Mouse (Mus musculus): ENCODE results near the gene Gfod2.

The Gfod2 gene

DNA sequence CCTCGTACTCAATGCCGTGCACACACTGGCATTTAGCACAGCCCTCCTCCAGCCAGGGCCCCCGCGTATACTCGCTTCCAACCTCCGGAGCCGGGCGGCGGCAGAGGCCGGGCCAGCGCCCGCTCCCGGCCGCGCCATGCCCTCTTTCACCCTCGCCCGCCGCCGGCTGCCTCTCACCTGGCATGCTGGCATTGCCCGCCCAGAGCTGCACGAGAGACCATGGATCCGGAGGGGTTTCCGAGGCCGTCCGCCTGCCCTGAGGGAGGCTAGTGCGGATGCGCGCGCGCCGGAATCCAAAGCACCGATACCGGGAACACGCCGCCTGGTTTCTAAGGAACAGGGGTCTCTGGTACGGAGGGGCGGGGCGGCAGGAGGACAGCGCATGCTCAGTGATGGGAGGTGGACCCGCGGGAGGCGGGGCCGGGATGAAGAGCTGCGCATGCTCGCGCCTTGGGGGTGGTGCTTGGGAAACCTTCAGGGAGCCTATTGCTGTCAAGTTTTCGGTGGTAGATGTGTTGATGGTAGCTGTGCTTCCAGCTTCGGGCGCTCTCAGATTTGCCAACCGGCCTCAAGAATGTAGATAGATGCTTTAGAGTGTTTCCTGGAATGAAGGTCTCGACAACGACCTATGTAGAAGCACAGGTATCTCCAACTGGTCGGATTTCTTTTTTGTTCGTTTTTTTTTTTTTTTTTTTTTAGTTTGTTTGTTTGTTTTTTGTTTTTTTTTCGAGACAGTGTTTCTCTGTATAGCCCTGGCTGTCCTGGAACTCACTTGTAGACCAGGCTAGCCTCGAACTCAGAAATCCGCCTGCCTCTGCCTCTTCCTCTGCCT lies at the start of gene Gfod2:
Gene Gfod2 (minus strand): TSS at position 388 of the 832 bp plus-strand sequence.
- DNase-seq, result peak; percentile 97 to 98

DNA sequence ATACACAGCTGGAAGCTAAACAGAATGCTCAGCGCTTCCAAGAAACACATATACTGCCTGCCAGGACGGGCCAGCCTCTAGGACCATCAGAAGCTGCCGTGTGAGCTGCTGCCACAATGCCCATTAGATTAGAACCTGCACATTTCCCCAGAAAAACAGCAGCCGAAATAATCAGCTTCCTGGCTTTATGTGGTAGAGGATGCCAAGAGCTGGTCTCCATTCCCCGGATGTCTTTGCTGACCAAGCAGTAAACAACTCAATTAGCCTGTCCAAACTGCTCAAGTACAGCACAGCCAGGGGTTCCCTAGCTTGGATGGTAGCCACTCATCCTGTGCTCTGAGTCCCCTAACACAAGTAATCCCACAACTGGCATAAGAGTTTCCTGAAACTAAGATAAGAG lies 49.3 kb upstream of the Gfod2 start:
- no peak for DNase-seq

DNA sequence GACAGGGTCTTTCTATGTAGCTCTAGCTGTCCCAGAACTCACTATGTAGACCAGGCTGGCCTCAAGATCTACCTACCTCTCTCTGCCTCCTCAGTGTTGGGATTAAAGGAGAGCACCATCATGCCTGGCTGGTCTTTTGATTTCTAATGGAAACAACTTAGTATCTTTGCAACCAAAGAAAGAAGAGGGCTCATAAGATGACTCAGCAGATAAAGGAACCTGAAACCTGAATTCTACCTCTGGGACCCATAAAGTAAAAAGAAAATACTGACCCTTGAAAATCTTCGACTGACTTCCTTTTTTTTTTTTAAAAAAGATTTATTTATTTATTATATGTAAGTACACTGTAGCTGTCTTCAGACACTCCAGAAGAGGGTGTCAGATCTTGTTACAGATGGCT lies 47.5 kb upstream of the Gfod2 start:
- DNase-seq, result no peak

DNA sequence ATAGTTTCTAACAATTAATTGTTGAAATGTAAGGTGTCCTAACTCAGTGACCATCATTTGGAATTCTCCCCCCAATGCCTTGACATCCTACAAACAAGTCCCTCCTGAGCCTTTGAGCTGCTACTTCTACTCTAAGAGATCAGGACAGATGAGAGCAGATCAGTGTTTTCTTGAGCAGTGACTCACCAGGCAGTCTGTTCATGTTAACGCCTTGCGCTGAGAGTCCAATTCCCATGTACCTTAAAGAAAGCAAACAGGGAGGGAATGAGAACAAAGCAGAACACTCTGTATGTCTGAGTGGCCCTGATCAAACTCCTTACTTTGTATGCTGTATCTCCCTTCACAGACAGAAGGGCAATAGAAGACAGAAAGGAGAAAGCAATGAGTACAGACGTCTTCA lies 46.9 kb upstream of the Gfod2 start:
- no peak for DNase-seq

DNA sequence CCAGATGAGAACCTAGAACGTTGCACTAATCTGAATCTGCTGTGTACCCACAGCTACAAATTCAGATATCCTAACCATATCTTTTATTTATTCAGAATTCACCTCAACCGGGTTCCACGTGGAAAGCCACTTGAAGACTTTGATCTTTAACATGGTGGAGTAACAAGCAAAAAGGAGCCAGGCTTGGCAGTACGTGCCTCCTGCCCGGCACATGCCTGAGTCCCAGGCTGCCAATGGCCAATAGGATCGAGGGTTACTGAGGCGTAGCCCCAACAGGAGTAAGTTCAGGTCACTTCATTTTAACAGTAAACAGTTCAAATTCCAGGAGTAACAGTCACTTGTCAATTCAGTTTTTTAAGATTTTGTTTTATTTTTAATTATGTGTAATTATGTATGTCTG lies 46.3 kb upstream of the Gfod2 start:
- no peak for DNase-seq

DNA sequence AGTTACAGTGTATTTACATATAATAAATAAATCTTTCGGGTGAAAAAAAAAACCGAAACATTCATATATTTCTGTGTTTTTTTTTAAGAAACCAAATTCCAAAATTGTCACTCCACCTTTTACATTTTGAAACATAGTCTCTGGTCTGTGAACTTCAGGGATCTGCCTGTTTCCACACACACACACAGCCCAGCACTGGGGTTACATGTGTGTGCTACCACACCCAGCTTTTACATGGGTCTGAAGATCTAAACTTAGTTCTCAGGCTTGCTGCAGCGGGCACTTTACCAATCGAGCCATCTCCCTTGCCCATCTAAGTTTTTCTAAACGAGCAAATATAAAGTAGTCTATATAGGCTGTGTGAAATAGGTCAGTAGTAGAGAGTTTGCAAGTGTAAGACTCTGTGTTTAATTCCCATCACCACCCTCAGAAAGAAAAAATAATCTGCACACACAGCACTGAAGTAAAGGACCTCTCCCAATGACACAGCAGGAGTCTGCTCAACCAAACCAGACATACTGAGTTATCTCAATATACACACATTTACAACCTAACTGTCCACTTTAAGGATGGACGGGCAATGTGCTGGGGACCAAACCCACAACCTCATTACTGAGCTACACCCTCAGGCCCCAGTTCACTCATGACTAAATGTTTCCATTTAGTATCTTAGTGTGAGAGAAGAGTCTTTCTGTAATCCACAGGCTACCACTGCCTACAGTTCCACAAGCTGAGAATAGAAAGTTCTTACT lies 42.9 kb upstream of the Gfod2 start:
- DNase-seq, result no peak

DNA sequence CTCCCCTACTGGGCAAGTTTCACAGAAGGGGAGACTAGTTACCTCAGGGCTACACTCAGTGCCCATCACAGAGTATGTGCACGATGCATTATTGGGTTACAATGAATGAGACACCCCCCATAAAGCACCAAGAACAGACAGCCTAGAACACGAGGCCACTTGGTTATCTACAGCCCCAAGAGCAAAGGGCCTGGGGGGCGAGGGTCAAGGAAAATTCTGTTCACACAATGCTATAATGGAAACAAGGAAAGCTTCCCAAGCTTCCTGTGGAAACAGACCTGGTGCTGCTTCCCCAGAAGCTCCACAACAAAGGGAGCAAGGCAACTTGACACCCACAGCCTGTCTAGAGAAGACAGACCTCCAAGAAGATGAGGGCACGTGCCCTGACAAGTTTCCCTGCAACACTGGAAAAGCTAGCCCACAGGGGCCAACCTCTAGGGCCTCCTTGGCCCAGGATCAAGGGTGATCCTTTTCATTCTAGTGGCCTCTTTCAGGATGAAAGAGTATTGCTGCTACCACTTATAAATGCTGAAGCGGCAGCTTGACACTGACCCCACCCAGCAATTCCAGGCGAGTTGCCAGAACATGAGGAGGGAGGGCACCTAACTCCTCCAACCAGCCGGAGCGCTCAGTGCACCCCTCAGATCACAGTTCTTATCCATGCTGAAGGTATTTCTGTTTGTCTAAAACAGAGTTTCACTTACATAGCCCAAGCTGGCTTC lies 40.8 kb upstream of the Gfod2 start:
- DNase-seq, result no peak

DNA sequence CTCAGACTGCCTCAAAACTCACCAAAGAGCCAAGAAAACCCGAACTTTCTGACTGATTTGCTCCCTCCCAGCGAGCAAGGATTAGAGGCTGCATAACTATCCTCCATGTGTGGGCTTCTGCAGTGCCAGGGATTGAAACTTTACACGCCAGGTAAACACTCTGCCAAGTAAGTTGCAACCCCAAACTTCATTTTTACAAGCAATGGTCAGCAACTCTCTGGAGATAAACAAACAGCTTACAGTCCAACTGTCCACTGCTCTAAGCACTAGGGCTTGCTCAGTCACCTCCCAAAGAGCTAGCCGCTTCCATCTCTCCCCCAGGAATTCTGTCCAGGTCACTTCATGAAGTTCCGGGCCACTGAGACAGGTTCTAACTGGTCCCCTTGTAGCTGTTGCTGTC lies 39.9 kb upstream of the Gfod2 start:
- no peak for DNase-seq

DNA sequence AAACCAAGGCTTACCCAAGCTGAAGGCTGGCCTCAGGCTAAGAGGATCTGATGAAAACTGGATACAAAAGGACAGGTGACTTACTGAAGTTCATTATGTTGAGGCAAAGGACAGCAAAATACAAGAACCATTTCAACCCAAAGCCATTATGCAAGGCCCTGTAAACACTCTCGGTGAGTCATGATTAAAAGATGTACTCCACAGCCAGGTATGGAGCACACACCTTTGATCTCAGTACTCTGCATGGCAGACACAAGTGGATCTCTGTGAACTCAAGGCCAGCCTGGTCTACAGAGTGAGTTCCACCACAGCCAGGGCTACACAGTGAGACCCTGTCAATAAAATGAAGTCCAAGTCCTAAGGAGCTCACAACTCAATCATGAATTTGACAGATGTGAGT lies 37.3 kb upstream of the Gfod2 start:
- no peak for DNase-seq

DNA sequence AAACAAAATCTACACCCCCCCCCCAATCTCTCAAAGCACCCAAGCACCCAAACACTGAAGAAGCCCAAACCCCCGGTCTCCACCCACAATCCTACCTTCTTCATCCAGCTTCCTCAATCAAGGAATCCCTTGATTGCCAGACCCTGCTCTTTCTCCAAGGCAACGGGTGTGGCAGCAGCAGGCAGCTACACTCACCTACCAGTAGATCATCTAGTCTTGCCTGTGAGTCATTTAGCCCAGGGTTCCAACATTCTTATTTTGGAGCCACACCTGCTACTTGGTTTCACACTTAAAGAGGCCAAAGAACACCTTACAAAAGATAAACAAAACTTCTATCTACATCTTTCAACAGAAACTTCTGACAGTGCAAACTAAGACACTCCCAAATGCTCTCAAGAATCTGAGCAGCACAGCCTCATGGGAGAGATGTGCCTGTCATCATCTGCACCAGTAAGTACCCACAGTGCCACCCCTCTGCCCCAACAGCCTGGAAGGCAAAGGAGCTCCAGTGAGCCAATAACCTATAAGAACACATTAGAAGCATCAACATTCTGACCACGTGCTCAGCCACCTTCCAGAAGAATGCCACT lies 35.6 kb upstream of the Gfod2 start:
- no peak for DNase-seq

DNA sequence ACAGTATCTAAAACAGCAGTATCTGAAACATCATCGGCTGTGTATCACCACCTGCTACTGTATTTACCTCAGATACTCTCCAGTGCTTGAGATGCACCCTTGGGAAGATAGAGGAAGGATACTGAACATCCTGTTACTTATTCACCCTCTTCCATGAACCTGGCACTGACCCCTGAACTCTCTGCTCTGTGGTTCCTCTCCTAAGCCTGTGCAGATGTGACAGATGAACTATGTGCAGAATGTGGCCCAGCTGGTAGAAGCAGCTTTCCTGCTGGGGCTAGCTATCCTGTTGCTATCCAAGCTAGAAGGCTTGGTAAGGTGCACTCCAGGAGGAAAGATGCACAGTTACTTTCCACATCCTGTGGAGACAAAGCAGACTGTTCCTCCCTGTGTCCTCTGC lies 34.9 kb upstream of the Gfod2 start:
- DNase-seq, result no peak

DNA sequence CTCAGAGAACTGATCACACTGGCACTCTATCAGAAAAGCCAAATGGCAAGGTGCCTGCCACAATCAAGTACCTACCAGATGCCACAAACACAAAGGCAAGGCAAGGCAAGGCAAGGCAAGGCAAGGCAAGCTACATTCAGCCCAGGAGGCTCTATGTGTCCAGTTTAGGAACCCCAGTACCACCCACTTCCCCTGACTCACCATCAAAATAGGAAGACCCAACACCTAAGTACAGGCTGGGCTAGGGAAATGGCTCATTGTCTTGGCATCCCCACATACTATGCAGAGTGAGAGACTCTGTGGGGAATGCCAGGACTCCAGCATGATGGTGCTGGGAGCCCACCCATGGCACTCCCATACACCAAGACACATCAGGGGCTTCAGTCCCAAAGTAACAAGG lies 31.2 kb upstream of the Gfod2 start:
- no peak for DNase-seq

DNA sequence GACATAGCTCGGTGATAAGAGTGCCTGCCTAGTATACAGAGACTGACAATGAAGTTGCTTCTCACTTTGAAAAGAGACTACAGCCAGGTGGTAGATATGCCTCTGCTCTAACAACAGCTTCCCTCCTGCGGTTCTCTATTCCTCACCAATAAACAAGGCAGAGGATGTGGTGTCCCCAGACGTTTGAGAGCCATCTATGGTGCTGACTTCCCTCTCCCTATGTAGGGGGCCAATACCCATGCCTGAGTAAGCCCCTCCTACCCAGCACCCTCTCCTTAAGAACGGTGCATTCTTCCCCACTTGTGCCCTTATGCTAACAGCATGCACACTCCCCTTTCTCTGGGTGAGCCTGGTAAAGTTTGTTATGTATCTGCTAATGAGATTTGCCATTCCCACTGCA lies 30.5 kb upstream of the Gfod2 start:
- DNase-seq, result peak in 1 of 2 experiments; percentile 36

DNA sequence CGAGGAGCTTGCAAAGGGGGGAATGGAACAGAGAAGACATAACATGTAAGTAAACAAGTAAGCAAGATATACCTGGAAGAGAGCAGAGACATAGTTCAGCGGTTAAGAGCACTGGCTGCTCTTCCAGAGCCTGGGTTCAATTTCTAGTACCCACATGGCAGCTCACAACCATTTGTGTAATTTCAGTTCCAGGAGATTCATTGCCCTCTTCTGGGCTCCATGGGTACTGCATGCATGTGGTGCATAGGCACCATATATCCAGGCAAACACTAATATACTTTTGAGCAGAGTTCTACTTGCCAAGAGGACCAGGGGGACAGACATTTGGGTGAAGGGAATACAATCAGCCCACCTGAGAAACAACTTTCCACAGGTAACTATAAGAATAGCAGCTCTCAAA lies 29.8 kb upstream of the Gfod2 start:
- peak in 1 of 2 experiments; percentile 41 for DNase-seq

DNA sequence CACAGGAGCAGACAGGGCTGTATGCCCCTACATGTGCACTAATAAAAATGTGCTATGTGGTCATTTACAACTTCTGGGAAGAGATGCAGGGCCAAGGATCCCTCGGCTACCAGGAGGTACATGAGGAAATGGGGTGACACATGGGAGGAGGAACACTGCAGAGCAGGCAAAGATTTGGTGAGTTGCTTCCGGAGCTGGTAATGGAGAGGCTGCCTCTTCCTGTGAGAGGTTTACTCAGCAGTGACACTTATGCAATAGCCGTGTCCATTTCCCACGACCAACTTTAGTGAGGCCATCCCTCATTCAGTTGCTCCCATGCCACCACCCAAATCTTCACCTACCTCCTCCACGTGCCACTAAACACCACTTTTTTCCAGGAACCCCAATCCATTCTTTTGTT lies 21.8 kb upstream of the Gfod2 start:
- DNase-seq, result no peak

DNA sequence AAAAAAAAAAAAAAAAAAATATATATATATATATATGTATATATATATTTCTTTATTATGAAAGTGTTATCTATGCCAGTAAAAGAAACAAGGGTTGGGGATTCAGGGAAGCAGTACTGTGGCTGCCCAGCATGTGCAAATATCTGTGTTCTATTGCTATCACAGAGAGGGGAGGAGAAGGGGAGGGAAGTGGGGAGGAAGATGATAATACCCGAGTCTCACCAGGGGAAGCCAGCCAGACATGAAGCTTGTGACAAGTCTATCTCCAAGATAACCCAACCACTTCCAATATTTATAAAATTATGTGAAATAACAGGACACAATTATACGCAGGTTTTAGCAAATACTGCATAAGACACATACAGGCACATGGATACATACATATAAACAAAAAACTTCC lies 19.4 kb upstream of the Gfod2 start:
- no peak for DNase-seq

DNA sequence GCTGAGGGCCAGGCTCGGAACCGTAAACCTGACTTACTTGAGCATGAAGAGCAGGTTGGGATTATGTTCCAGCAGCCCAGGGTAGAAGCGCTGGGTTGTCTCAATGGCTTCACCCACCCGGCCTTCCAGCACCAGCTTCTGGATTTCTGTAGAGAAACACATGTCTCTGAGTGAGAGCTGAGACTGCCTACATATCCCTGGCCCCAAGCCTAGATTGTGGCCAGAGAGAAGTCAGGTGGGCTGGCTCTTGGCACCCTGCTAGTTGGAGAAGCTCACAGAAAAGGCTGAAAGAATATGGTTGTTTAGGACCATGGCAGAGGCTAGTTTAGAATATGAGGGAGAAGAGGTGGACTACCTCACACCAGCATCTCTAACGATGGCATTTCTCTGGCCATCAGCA lies 16.0 kb upstream of the Gfod2 start:
- no peak for DNase-seq

DNA sequence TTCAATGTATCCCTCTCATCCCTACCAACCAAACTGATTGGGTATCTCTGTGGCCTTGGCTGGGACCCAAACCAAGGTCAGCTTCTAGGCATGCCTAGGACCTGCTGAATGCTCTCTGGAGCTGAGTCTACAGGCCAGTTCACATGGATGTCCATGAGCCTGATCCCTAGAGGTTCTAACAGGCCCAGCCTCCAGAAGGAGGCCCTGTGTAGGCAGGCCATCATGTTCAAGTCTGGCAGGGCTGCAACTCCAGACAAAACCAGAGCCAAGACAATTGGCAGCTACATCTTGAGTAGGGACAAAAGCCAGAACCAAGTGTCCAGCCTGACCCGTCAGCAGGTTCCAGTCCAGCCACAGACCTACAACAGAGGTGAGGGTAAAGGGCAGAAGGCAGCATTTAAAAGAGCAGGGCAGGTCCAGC lies 15.0 kb upstream of the Gfod2 start:
- DNase-seq, result no peak

DNA sequence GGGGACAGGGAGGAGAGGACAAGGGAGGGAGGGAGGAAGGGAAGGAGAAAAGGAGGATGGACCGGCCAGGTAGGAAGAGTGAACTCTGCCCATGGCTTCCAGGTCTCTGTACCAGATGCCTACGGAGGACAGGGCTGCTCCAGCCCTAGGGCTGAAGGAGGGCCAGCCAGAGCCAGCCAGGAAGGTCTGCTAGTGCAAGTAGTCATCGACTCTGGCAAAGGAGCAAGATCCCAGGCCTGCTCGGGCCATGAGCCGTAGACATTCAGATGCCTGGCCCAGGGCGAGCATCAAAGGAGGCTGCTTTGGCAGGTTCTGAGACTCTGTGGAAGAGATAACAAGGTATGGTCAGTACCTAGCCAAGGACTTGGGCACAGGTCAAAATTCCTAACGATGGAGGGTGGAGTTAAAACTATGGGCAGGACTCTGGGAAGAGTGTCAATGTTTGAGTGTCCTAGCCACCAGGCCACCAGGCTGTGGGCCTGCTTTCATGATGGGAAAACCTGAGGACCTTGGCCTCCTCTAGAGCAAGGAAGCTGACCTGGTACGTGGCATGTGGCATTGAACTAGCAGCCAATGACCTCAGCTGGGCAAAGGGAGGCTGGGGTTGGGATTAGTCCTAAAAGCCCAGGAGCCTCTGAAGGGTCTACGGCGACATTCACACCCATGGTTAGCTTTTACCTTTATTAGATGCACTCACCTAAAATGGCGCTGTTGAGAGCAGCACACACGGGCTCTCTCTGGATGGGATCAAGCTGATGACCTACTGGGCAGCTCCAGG lies 13.1 kb upstream of the Gfod2 start:
- DNase-seq, result no peak

DNA sequence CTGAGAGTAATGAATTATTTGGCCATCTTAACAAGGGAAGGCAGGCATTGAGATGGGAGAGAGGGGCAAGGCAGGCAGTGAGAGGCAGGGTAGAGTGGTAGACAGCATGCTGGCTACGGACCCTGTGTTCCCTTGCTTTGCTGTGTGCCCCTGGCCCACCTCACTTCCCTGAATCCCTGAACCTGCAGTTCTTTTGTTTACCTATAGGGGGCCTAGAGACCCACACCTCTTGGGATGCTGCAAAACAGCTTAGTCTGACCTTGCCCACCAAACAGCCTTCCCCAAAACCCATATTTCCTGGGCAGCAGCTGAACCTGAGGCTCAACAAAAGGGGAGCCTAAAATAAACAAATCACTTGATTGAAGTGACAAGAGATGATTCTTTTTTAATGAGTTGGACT lies 12.1 kb upstream of the Gfod2 start:
- no peak for DNase-seq

DNA sequence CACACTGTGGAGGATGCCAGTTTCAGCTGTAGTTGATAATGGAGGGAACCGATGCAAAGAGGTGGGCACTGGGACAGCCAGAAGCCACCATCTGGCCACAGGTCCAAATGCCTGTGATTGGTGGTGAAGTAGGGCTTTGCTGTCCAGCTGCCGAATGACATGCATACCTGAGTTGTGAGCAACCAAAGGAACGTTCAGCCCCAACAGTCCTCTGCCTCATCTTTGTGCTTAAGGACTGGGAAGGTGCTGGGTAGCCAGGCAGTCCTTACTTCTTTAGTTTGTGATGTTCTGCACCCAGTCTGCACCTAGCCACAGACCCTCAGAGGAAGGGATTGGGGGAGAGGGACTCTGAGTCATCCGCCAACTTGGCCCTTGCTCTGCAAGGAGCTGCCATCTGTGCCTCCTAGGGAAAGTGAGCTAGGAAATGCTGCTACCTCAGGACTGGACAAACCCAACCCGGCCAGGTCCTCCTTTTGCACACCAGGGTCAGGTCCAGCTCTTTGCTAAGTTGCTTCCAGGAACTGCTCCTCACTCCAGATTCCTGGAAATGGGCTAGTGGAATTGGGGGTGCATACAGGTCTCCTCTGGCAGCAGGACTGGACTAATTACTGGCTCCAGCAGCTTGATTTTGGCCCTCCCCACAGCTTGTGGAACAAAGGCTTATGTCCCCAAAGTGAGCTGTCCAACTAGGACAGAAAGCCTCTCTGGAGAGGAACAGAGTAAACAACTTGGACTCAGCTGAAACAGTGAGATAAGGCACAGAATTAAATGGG lies 10.2 kb upstream of the Gfod2 start:
- no peak for DNase-seq

DNA sequence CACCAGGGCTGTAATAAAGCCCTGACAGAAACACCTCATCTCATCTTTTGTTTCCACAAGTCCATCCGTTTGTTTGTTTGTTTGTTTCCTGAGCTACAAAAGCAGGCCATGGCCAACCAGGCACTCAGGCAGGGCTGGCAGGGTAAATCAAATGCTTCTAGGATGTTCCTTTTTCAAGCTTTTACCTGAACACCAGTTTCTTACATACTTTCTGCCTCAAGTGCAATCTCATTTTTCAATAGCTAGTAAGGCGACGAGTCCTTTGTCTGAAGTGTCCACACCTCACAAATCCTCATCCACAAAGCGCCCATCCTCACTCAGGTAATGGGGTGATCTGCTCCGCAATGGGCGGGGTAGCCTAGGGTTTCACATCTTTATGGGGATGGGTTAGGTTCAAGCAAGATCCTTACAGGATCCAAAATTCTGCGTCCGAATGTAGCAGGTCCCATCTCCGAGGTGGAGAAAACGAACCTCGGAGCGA lies 628 bp downstream of the Gfod2 start:
- DNase-seq, result no peak

Measured in thymus, adult 18-20 months (tissue).